Mouse (Mus musculus) stomach, embryonic 15.5 days (tissue): Measurements from ENCODE around the gene Pigg. TPM values are rescaled to one million over a fixed set of nuclear protein-coding genes. Genes with fewer than 3 reads are reported as not detected.

Experiments used
- ATAC-seq: fragments of 200-750 bp; cut with Nextera tagmentation; 2 replicates; pipeline ENCODE4 v1.8.0; 2017; ENCODE audit warnings: low read depth, moderate number of reproducible peaks, moderate TSS enrichment; ENCODE audit not compliant: insufficient read depth, low FRiP score
- H3K27ac ChIP-seq: fragments of 300-500 bp; sonication (generic); 2 replicates; pipeline ENCODE4 v1.5.1; 2015; ENCODE audit warnings: mild to moderate bottlenecking, inconsistent platforms
- H3K27me3 ChIP-seq: fragments of 300-500 bp; sonication (generic); replicated peaks from 2 replicates; pipeline ENCODE4 v1.6.1; 2015; ENCODE audit warnings: inconsistent platforms
- H3K36me3 ChIP-seq: fragments of 300-500 bp; sonication (generic); 2 replicates; pipeline ENCODE4 v1.6.1; 2015; ENCODE audit warnings: inconsistent platforms
- H3K4me1 ChIP-seq: fragments of 300-500 bp; sonication (generic); 2 replicates; pipeline ENCODE4 v1.6.1; 2015; ENCODE audit warnings: inconsistent platforms
- H3K4me2 ChIP-seq: fragments of 300-500 bp; sonication (generic); 2 replicates; pipeline ENCODE4 v1.6.1; 2015; ENCODE audit warnings: mild to moderate bottlenecking, inconsistent platforms
- H3K4me3 ChIP-seq: fragments of 300-500 bp; sonication (generic); replicated peaks from 2 replicates; pipeline ENCODE4 v1.5.1; 2015; ENCODE audit warnings: inconsistent platforms
- H3K9ac ChIP-seq: fragments of 300-500 bp; sonication (generic); 2 replicates; pipeline ENCODE4 v1.6.1; 2015; ENCODE audit warnings: inconsistent platforms
- H3K9me3 ChIP-seq: fragments of 300-500 bp; sonication (generic); 2 replicates; pipeline ENCODE4 v1.6.1; 2016; ENCODE audit warnings: inconsistent platforms
- WGBS: fragments of 180-500 bp; shearing (Covaris S2); methylation state at CpG from one replicate; pipeline ENCODE4 v1.1.7; 2015; 5-methylcytosine and 5-hydroxymethylcytosine counted together
- polyA plus RNA-seq: library from polyadenylated mRNA; unstranded; fragments of >200 nt; fragmentation: Nextera tagmentation; extraction: Ambion mirVana; gene quantifications from 2 replicates; pipeline ENCODE4 v1.2.1, GENCODE M21; 2015

Pigg gene
- polyA plus RNA-seq, 1 experiment from 2014 or later = 6.5 TPM

GRCm38 (mm10) chr5:108313065-108313860, 854 bp downstream of the Pigg start:
- Histone ChIP-seq H3K27ac (peak overlapping the region; percentile 86; the same call in 1 of the 2 replicates), H3K4me2 (peak overlapping the region; percentile 84), H3K4me1 (peaks cover 6% of the 10 kb centered on the region; the same call in 1 of the 2 replicates), H3K27me3 (no peaks in the 10 kb centered on the region), H3K4me3 (peak overlapping the region; percentile 83), H3K36me3 (no peaks in the 10 kb centered on the region), H3K9ac (peak overlapping the region; percentile 80), H3K9me3 (no peaks in the 10 kb centered on the region)
- peak; percentile 11; the same call in 1 of the 2 replicates for ATAC-seq
- WGBS = 5% methylated on average over 16 of the region's 16 CpGs

- ATAC-seq = no peak
- 83% methylated on average over 1 of the region's 1 CpGs for WGBS
- Histone ChIP-seq H3K27me3 (no peaks in the 10 kb centered on the region), H3K4me2 (no peak overlapping the region), H3K9me3 (no peaks in the 10 kb centered on the region), H3K9ac (no peak overlapping the region), H3K4me3 (no peak overlapping the region), H3K36me3 (no peaks in the 10 kb centered on the region; the same call in 1 of the 2 replicates), H3K4me1 (no peaks in the 10 kb centered on the region), H3K27ac (no peak overlapping the region)
Observed at GRCm38 (mm10) chr5:108331051-108331450, 18.6 kb downstream of the Pigg start.

DNA sequence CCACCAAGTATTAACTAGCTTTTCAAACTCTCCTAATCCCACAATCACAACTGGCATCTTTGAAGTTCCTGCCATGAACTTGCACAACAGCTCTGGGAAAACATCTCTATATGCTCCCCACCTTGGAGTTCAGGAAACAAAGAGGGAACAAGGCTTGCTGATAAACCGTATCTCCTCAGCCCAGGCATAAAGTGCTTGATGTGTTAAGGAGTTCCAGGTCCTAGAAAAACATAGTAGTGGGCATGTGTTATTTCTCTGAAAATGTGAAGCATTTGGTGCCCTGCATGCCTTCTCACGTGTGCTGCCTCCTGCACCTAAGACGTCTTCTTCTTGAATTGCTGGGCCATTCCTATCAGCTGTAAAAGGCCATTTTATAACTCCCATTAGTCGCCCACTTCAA, 25.0 kb downstream of the Pigg start:
- WGBS = 74% methylated on average over 4 of the region's 4 CpGs
- H3K4me2 ChIP-seq = no peak overlapping the region
- ATAC-seq = no peak

GRCm38 (mm10) chr5:108338049-108338448, 25.6 kb downstream of the Pigg start:
- H3K27me3 ChIP-seq = no peaks in the 10 kb centered on the region
- ATAC-seq = no peak
- no peak overlapping the region for H3K27ac ChIP-seq
- 0 out of 2 replicates have a peak, but pooled peaks cover 6% of the 10 kb centered on the region for H3K36me3 ChIP-seq
- no peaks in the 10 kb centered on the region for H3K4me1 ChIP-seq
- H3K9ac ChIP-seq = no peak overlapping the region
- H3K4me2 ChIP-seq = no peak overlapping the region
- H3K4me3 ChIP-seq = no peak overlapping the region
- WGBS = 60% methylated on average over 3 of the region's 3 CpGs
- H3K9me3 ChIP-seq = no peaks in the 10 kb centered on the region

More for the DNA sequence above, 25.0 kb downstream of the Pigg start:
- Histone ChIP-seq H3K4me1 (no peaks in the 10 kb centered on the region), H3K9me3 (no peaks in the 10 kb centered on the region), H3K27ac (no peak overlapping the region), H3K27me3 (no peaks in the 10 kb centered on the region), H3K9ac (no peak overlapping the region), H3K4me3 (no peak overlapping the region), H3K36me3 (0 out of 2 replicates have a peak, but pooled peaks cover 6% of the 10 kb centered on the region)

DNA sequence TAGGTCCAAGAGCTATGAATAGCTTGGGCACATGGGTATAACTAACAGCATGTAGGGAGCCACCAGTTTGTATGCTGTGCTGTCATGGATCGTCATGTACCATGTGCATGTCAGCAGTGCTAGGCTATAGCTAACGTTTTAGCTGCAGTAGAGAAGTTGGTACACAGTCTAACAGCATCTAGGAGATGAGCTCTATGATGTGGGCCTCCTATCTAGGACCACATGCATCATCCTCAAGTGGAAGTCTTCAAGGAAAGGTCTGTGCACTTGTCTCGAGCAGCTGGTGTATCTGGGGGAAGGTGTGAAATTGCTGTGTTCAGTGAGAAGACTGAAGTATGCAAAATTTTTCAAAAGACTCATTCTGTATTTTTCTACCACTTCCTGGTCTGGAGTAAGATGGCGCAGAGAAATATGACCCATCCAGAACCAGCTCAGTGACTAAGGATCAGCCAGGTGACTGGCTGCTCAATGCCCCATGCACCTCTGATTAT, 31.3 kb downstream of the Pigg start:
- H3K27ac ChIP-seq = no peak overlapping the region
- no peak overlapping the region for H3K4me2 ChIP-seq
- H3K4me1 ChIP-seq = no peaks in the 10 kb centered on the region
- H3K9ac ChIP-seq = no peak overlapping the region
- WGBS = 87% methylated on average over 4 of the region's 4 CpGs
- no peaks in the 10 kb centered on the region for H3K9me3 ChIP-seq
- no peak for ATAC-seq
- peaks cover 12% of the 10 kb centered on the region; the same call in 1 of the 2 replicates for H3K36me3 ChIP-seq
- H3K4me3 ChIP-seq = no peak overlapping the region
- H3K27me3 ChIP-seq = no peaks in the 10 kb centered on the region

GRCm38 (mm10) chr5:108345313-108346071, 33.1 kb downstream of the Pigg start:
- 84% methylated on average over 10 of the region's 10 CpGs for WGBS

GRCm38 (mm10) chr5:108347843-108348242, 35.4 kb downstream of the Pigg start:
- ATAC-seq = no peak
- H3K4me2 ChIP-seq = no peak overlapping the region
- H3K9ac ChIP-seq = no peak overlapping the region
- no peaks in the 10 kb centered on the region for H3K27me3 ChIP-seq
- no peaks in the 10 kb centered on the region for H3K4me1 ChIP-seq
- no peaks in the 10 kb centered on the region for H3K9me3 ChIP-seq
- 89% methylated on average over 6 of the region's 6 CpGs for WGBS
- no peak overlapping the region for H3K27ac ChIP-seq
- H3K36me3 ChIP-seq = peaks cover 15% of the 10 kb centered on the region
- no peak overlapping the region for H3K4me3 ChIP-seq

More at GRCm38 (mm10) chr5:108345313-108346071, 33.1 kb downstream of the Pigg start:
- Histone ChIP-seq H3K4me2 (no peak overlapping the region), H3K9ac (no peak overlapping the region), H3K27ac (no peak overlapping the region), H3K36me3 (peaks cover 18% of the 10 kb centered on the region), H3K9me3 (no peaks in the 10 kb centered on the region), H3K27me3 (no peaks in the 10 kb centered on the region), H3K4me1 (no peaks in the 10 kb centered on the region), H3K4me3 (no peak overlapping the region)
- no peak for ATAC-seq

GRCm38 (mm10) chr5:108349511-108350148, 37.2 kb downstream of the Pigg start:
- Histone ChIP-seq H3K36me3 (peaks cover 6% of the 10 kb centered on the region; the same call in 1 of the 2 replicates), H3K9me3 (no peaks in the 10 kb centered on the region), H3K9ac (no peak overlapping the region), H3K27ac (no peak overlapping the region), H3K4me2 (no peak overlapping the region), H3K4me3 (no peak overlapping the region), H3K4me1 (no peaks in the 10 kb centered on the region), H3K27me3 (no peaks in the 10 kb centered on the region)
- WGBS = 96% methylated on average over 9 of the region's 9 CpGs
- ATAC-seq = no peak

GRCm38 (mm10) chr5:108354056-108354455, 41.6 kb downstream of the Pigg start:
- Histone ChIP-seq H3K9me3 (no peaks in the 10 kb centered on the region), H3K27me3 (no peaks in the 10 kb centered on the region), H3K4me3 (no peak overlapping the region), H3K36me3 (peaks cover 6% of the 10 kb centered on the region; the same call in 1 of the 2 replicates), H3K9ac (no peak overlapping the region), H3K4me2 (no peak overlapping the region), H3K4me1 (no peaks in the 10 kb centered on the region), H3K27ac (no peak overlapping the region)
- 78% methylated on average over 2 of the region's 2 CpGs for WGBS
- no peak for ATAC-seq

DNA sequence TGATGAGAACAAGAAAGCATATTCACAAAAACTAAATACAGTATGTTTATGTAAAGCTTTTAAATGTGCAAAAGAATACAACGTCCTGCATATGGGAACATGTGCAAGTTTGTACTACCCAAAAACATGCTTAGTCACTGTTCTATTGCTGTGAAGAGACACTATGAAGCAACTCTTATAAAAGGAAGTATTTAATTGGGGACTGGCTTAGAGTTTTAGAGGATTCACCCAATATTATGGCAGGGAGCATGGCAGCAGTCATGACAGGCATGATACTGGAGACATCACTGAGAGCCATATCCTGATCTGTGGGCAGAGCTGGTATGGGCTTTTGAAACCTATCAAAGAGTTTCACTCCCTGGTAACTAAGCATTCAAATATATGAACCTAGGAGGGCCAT, 45.5 kb downstream of the Pigg start:
- Histone ChIP-seq H3K4me2 (no peak overlapping the region), H3K4me1 (no peaks in the 10 kb centered on the region), H3K27me3 (0 out of 2 replicates have a peak, but pooled peaks cover under 1% of the 10 kb centered on the region), H3K9me3 (no peaks in the 10 kb centered on the region), H3K36me3 (no peaks in the 10 kb centered on the region), H3K27ac (no peak overlapping the region), H3K4me3 (no peak overlapping the region), H3K9ac (no peak overlapping the region)
- 83% methylated on average over 1 of the region's 1 CpGs for WGBS
- ATAC-seq = no peak

DNA sequence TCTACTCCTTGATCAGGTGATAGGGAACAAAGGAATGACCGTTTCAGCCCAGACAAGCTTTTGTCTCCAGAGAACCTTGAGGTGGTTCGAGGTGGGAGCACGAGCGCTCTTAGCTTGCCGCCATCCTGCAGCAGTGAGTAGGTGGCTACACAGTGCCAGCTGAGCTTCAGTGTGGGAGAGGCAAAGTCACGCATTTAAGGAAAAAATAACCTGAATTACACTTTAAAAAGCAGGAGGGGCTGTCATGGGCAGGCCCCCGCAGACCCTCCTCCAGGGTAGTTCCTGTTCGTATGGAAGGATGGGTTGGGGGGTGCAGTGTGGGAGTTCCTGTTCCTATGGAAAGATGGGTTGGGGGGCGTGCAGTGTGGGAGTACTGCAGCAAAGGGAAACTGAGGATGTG, 47.1 kb downstream of the Pigg start:
- WGBS = 79% methylated on average over 9 of the region's 9 CpGs
- H3K27me3 ChIP-seq = peaks cover 16% of the 10 kb centered on the region; the same call in 1 of the 2 replicates
- no peak for ATAC-seq
- H3K36me3 ChIP-seq = no peaks in the 10 kb centered on the region
- H3K9ac ChIP-seq = no peak overlapping the region
- H3K4me3 ChIP-seq = no peak overlapping the region
- H3K4me1 ChIP-seq = no peaks in the 10 kb centered on the region
- H3K4me2 ChIP-seq = no peak overlapping the region
- H3K27ac ChIP-seq = no peak overlapping the region
- no peaks in the 10 kb centered on the region for H3K9me3 ChIP-seq
